Mouse (Mus musculus): ENCODE results near the gene Prkaca.

The Prkaca gene

GRCm38 (mm10) chr8:84029272-84029671, 56.5 kb downstream of the Prkaca start:
- in situ Hi-C loops (cut with MboI, MseI), result loop anchor here (10.0 kb wide), 1 partner anchor 336 kb away; no protein-coding TSS in a partner anchor

- in situ Hi-C loops (cut with MboI, MseI), result no loop called here
Observed at GRCm38 (mm10) chr8:84032777-84033176, 60.0 kb downstream of the Prkaca start.

DNA sequence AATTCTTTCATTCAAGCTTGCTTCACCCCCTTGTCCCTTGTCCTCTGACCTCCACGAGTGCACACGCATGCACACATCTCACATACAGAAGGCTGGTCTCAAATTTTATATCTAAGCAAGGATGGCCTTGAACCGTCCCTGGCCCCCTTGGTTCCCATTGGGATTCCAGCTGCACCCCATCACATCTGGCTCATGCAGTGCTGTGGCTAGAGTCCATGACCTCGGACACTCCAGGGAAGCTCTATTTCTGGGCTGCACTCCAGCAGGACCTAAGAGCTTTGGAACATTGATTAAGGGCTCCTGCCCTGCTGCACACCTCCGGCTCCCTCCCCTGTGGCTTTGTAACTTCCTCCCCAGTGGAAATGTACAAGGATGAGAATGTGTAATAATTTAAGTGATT, 65.2 kb downstream of the Prkaca start:
- in situ Hi-C loops (cut with MboI, MseI), result no loop called here

DNA sequence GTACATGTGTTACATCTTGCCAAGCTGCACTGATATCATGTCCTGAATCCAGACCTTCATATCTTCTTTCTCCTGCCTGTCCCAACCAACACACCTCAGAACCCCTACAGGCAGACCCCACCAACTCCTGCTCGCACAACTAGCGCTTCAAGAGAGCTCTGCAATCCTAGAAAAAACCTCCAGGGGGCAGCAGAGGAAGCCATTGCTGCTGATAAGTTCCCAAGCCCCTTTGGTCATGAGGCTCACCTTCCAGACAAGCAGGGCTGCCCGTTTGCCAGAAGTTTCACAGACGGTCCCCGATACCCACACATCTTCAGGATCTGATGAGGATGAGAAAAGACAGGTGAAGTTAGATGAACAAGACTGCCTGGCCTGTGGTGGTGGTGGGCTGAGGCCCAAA, 66.3 kb downstream of the Prkaca start:
- in situ Hi-C loops (cut with MboI, MseI), result no loop called here

DNA sequence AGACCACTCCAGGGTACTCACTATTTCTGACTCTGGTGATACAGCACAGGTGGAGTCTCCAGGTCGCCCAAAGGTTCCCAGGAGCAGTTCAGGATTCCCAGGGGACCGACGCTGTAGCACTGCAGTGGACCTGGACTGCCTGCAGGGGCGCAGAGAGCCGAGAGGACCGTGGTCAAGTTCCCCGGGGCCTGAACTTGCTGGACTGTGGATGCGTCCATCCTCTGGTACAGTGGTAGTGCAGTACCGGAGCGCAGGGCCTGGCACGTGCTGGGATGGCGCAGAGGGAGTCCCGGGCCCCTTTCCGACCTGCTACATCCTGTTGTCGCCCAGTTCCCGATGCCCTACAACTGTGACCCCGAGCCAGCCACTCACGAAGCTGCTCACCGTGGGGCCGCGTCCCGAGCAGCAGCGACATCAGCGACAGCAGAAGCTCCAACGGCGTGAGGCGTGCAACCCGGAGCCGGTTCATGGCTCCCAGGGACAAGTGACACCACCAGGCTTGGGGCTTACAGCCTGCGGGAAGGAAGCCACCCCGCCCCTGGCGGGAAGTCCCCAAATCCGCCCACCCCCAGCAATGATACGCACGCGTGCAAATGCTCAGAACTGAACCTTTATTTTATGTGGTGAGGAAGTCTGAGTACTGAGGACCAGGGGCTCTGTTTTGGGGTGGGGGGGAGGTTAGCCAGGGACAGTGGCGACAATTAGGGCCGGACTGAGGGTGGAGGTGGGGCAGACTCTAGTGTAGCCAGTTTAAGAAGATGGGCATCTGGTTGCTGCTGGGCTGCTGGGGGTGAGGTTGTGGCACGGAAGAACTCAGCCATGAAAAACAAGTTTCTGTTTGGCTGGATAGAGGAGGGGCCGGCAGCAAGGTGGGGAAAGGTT, 69.5 kb downstream of the Prkaca start, which contains the start of gene Il27ra:
Gene Il27ra (minus strand): TSS at position 524 of the 882 bp plus-strand sequence.
- in situ Hi-C loops (cut with MboI, MseI), result loop anchor here (5.0 kb wide), 1 partner anchor 50 kb away; no protein-coding TSS in a partner anchor

DNA sequence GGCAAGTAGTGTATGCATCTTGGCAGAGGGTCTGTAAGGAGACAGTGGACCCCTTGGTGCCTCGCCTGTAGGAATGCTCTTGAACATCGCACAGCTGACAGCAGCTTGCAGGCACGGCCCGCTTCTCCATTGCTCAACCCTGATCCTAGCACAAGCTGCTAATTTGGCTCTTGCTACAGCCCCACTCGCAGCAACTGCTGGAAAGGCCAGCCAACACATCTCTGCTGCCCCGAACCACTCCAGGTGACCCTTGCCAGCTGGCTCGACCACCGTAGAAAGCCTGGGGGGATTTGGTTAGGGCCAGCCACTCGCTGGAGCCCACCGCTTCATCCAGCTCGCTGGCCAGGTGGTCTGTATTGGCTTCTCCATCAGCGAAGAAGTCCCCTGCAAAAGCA, 70.2 kb downstream of the Prkaca start:
- in situ Hi-C loops (cut with MboI, MseI), result loop anchor here (5.0 kb wide), 1 partner anchor 49 kb away; no protein-coding TSS in a partner anchor

DNA sequence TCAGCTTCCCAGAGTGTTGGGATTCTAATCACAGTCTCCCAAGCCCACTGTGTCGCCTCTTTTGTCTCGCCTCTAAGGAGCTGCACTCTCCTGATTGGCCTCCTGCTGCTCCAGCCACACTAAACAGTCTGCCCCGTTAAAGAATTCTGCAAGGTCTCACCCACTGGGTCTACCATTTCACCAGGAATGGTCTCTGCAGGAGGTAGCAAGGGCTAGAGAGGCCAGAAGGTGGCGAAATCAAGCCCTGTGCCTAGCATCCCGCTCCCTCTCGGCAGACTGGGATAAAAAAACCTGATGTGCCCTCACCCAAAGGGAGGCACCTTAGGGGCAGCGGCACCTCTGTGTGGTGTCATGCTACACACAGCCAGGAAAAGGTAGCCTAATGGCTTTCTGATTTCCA, 71.3 kb downstream of the Prkaca start:
- in situ Hi-C loops (cut with MboI, MseI), result loop anchor here (5.0 kb wide), 1 partner anchor 48 kb away; no protein-coding TSS in a partner anchor

DNA sequence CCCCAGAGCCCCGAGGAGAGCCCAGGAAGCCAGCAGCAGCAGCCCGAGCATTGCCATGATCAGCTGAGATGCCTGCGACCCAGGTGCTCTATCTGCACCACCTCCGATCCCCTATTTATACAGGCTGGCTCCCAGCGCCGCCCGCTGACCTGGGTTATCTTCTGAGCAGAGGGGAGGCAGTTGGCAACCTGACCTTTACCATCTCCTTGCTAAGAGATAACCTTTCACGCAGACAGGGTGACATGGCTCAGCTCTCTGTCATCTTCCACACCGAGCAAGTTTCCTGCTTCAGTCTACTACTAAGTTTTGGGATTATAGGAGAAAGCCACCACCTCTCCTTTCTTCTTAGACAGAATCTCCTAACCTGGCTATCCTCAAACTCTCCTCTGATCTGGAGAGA, 72.1 kb downstream of the Prkaca start, which contains the start of gene Rln3:
Gene Rln3 (minus strand): TSS at position 101 of the 400 bp plus-strand sequence.
- in situ Hi-C loops (cut with MboI, MseI), result loop anchor here (5.0 kb wide), 1 partner anchor 47 kb away; no protein-coding TSS in a partner anchor

All from regulatory T cell (primary cell).